Comparison of ENCODE assay signal across 8 mouse cellular contexts in genomic region chr4:150238433-150239086, GRCm38 (mm10). TPM values are rescaled to one million over a fixed set of nuclear protein-coding genes. Genes with fewer than 3 reads are reported as not detected.
DNase-seq lines count a peak whose midpoint lies in the region; ATAC-seq lines count a peak whose summit lies in the region.

No protein-coding gene starts in this region.

- DNase-seq in kidney, adult 18-20 months: peak; percentile 40
- no peak for DNase-seq in kidney, postnatal 14 days
- peak; percentile 74 for DNase-seq in embryo, embryonic 10.5 days (ENCODE audit: low spot score)
- no peak for DNase-seq in hindbrain, embryonic 10.5 days (ENCODE audit: low spot score)
- no peak for DNase-seq in layer of hippocampus, adult 8-10 months (ENCODE audit: low spot score in 2 of 2)
- DNase-seq in thymus, postnatal 36 days: no peak
- no peak for DNase-seq in gastrocnemius, adult 8-10 months (ENCODE audit: low spot score in 2 of 2)

- peaks cover 49% of the 10 kb centered on the region for H3K36me3 ChIP-seq in hindbrain, embryonic 10.5 days
- peaks cover 37% of the 10 kb centered on the region for H3K36me3 ChIP-seq in liver, embryonic 15.5 days (replicated peaks)

- peak overlapping the region; percentile 97 for H3K4me2 ChIP-seq in liver, embryonic 15.5 days

- peaks cover 67% of the 10 kb centered on the region for H3K4me1 ChIP-seq in hindbrain, embryonic 10.5 days (replicated peaks)
- peaks cover 83% of the 10 kb centered on the region for H3K4me1 ChIP-seq in liver, embryonic 15.5 days (replicated peaks)

- no peak for ATAC-seq in liver, embryonic 15.5 days (ENCODE audit: insufficient read depth)

- no peaks in the 10 kb centered on the region for H3K27me3 ChIP-seq in hindbrain, embryonic 10.5 days (ENCODE audit: insufficient read depth, poor library complexity, severe bottlenecking)
- H3K27me3 ChIP-seq in liver, embryonic 15.5 days: no peaks in the 10 kb centered on the region

- H3K4me3 ChIP-seq in hindbrain, embryonic 10.5 days: peak overlapping the region; percentile 92
- H3K4me3 ChIP-seq in liver, embryonic 15.5 days (replicated peaks): peak overlapping the region; percentile 88

- WGBS in hindbrain, embryonic 10.5 days: 1% methylated on average over 3 of the region's 3 CpGs
- WGBS in liver, embryonic 15.5 days (ENCODE audit: insufficient replicate concordance): 18% methylated on average over 3 of the region's 3 CpGs

- no peaks in the 10 kb centered on the region for H3K9me3 ChIP-seq in hindbrain, embryonic 10.5 days
- no peaks in the 10 kb centered on the region for H3K9me3 ChIP-seq in liver, embryonic 15.5 days (replicated peaks)

- H3K9ac ChIP-seq in liver, embryonic 15.5 days: 0 out of 2 replicates have a peak overlapping the region, but pooled peaks have one; percentile 86

- peak overlapping the region; percentile 99 for H3K27ac ChIP-seq in hindbrain, embryonic 10.5 days
- H3K27ac ChIP-seq in liver, embryonic 15.5 days (replicated peaks): peak overlapping the region; percentile 56; the same call in 1 of the 2 replicates

RNA-seq across cellular contexts. Expression of gene Eno1, which starts 2.0 kb away (rescaled TPM):
- polyA plus RNA-seq in hindbrain, embryonic 10.5 days (2016; fragmentation: Nextera tagmentation; extraction: Ambion mirVana): 2,517 and 3,327 TPM in 2 replicates
- polyA plus RNA-seq in liver, embryonic 15.5 days (2015; fragmentation: Nextera tagmentation; extraction: Ambion mirVana): 557 and 577 TPM in 2 replicates
- total RNA-seq in layer of hippocampus, adult 8-10 months (2022): 100 to 1,000 TPM; 419 to 457 (median 441) TPM
- 10 to 100 TPM; 55.0 to 77.6 (median 67.7) TPM for total RNA-seq in gastrocnemius, adult 8-10 months (2022)

RNA-seq across cellular contexts. Expression of gene Car6, which starts 37.4 kb away (rescaled TPM):
- polyA plus RNA-seq in hindbrain, embryonic 10.5 days (2016; fragmentation: Nextera tagmentation; extraction: Ambion mirVana): 0.14 TPM in 1 of 2 replicates, not detected in the other
- not detected in 2 replicates for polyA plus RNA-seq in liver, embryonic 15.5 days (2015; fragmentation: Nextera tagmentation; extraction: Ambion mirVana)
- under 1 TPM in 2 of 4 experiments, not detected in 2; 0.20 to 0.53 TPM for total RNA-seq in layer of hippocampus, adult 8-10 months (2022)
- not detected for total RNA-seq in gastrocnemius, adult 8-10 months (2022)

RNA-seq across cellular contexts. Expression of gene Rere, which starts 42.9 kb away (rescaled TPM):
- 29.4 and 40.4 TPM in 2 replicates for polyA plus RNA-seq in hindbrain, embryonic 10.5 days (2016; fragmentation: Nextera tagmentation; extraction: Ambion mirVana)
- 5.3 and 6.8 TPM in 2 replicates for polyA plus RNA-seq in liver, embryonic 15.5 days (2015; fragmentation: Nextera tagmentation; extraction: Ambion mirVana)
- 100 to 1,000 TPM; 105 to 123 (median 113) TPM for total RNA-seq in layer of hippocampus, adult 8-10 months (2022)
- total RNA-seq in gastrocnemius, adult 8-10 months (2022): 10 to 100 TPM; 53.7 to 93.1 (median 66.0) TPM

Comparison
In these comparisons a context has a peak if more than half of its experiments do, and no peak if none do; other contexts are left out.
1. DNase-seq: peak in kidney, adult 18-20 months (single experiment) and embryo, embryonic 10.5 days (single experiment); none in kidney, postnatal 14 days (single experiment), hindbrain, embryonic 10.5 days (single experiment), layer of hippocampus, adult 8-10 months (0 of 2), thymus, postnatal 36 days (0 of 2) and gastrocnemius, adult 8-10 months (0 of 2).
2. RNA of gene Eno1, which starts 2.0 kb away (total RNA-seq): 419 to 457 TPM in layer of hippocampus, adult 8-10 months; 55.0 to 77.6 TPM in gastrocnemius, adult 8-10 months; every median in the first group is over 4 times any median in the second.